In the genomic region with DNA sequence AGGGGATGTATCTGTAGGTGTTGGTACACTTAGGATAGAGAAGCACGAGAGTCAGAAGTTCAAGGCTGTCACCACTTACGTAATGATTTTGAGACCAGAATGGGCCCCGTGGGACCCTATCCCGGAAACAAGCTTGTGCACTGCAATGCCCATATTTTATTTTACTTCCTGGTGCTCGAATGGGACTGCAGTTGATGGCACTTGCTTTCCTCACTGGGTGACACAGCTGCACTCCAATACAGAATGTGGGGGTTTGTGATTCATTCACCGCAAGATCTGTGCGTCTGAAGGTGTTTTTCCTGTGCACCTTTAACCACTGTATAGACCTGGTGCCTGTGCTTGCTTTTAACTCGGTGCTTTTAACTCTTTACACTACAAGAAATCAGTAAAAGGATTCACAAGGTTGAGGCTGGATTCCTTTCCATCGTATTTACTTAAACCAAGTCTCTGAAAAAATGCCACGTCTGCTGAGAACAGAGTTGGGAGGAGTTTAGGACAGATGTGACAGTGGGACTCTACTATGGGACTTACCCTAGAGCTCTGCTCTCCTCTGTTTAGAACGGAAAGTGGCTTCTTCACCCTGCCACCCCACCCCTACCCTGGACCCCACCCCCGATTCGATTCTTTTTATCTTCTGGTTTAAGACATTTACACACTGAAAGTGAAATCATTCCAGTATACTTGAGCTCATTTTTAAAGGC, we compare ENCODE assay signal across 11 mouse cellular contexts.
A peak's percentile ranks its signal among the peaks of the same experiment; 100 is the strongest.
DNase-seq lines count a peak whose midpoint lies in the region; ATAC-seq lines count a peak whose summit lies in the region.
"Had no signal": no experiment of that assay in that cellular context is flagged by ENCODE, and none has a peak within 500 bp of the region (broad histone marks: within the 10 kb centered on the region; RNA-seq: fewer than 3 reads in every experiment).

No protein-coding gene starts in this region.

- H3K4me2 ChIP-seq in heart, embryonic 11.5 days, result no peak overlapping the region
- peak overlapping the region; percentile 36 for H3K4me2 ChIP-seq in liver, embryonic 13.5 days
- no peak overlapping the region for H3K4me2 ChIP-seq in hindbrain, embryonic 13.5 days
- H3K4me2 ChIP-seq: neural tube, embryonic 13.5 days had no signal

- 75% methylated on average over 13 of the region's 13 CpGs for WGBS in heart, embryonic 11.5 days (ENCODE audit: insufficient replicate concordance)
- WGBS in liver, embryonic 13.5 days (ENCODE audit: insufficient replicate concordance), result 47% methylated on average over 13 of the region's 13 CpGs
- WGBS in forebrain, embryonic 10.5 days, result 90% methylated on average over 13 of the region's 13 CpGs
- WGBS in hindbrain, embryonic 13.5 days, result 84% methylated on average over 13 of the region's 13 CpGs

- H3K4me1 ChIP-seq in heart, embryonic 11.5 days (ENCODE audit: control insufficient read depth, insufficient read depth, low read length), result peaks cover 12% of the 10 kb centered on the region; the same call in 1 of the 2 replicates
- H3K4me1 ChIP-seq in liver, embryonic 13.5 days (replicated peaks), result peaks cover 81% of the 10 kb centered on the region
- peaks cover 9% of the 10 kb centered on the region; the same call in 1 of the 2 replicates for H3K4me1 ChIP-seq in forebrain, embryonic 10.5 days
- 0 out of 2 replicates have a peak, but pooled peaks cover 3% of the 10 kb centered on the region for H3K4me1 ChIP-seq in hindbrain, embryonic 13.5 days (replicated peaks)
- H3K4me1 ChIP-seq: neural tube, embryonic 13.5 days had no signal

- H3K4me3 ChIP-seq in heart, embryonic 11.5 days (ENCODE audit: low read depth, low read length), result no peak overlapping the region
- no peak overlapping the region for H3K4me3 ChIP-seq in liver, embryonic 13.5 days (replicated peaks)
- no peak overlapping the region for H3K4me3 ChIP-seq in forebrain, embryonic 10.5 days
- H3K4me3 ChIP-seq in hindbrain, embryonic 13.5 days, result no peak overlapping the region
- H3K4me3 ChIP-seq: heart, adult 2 months; neural tube, embryonic 13.5 days had no signal

- H3K27ac ChIP-seq in heart, embryonic 11.5 days (ENCODE audit: low read depth, low read length), result no peak overlapping the region
- H3K27ac ChIP-seq in liver, embryonic 13.5 days, result peak overlapping the region; percentile 44
- H3K27ac ChIP-seq in forebrain, embryonic 10.5 days, result no peak overlapping the region
- H3K27ac ChIP-seq in hindbrain, embryonic 13.5 days, result no peak overlapping the region
- H3K27ac ChIP-seq: heart, adult 2 months; macrophage; neural tube, embryonic 13.5 days had no signal

- no peaks in the 10 kb centered on the region for H3K36me3 ChIP-seq in heart, embryonic 11.5 days (ENCODE audit: control insufficient read depth, insufficient read depth, low read length)
- H3K36me3 ChIP-seq in liver, embryonic 13.5 days, result no peaks in the 10 kb centered on the region
- H3K36me3 ChIP-seq in splenic B cell, adult 2 months (ENCODE audit: control insufficient read depth, insufficient read depth, low read length, poor library complexity, severe bottlenecking), result peaks cover 10% of the 10 kb centered on the region
- no peaks in the 10 kb centered on the region for H3K36me3 ChIP-seq in forebrain, embryonic 10.5 days (replicated peaks)
- H3K36me3 ChIP-seq in hindbrain, embryonic 13.5 days, result no peaks in the 10 kb centered on the region
- H3K36me3 ChIP-seq: neural tube, embryonic 13.5 days had no signal

- DNase-seq in heart, adult 11 months, result peak; percentile 89
- DNase-seq in liver, embryonic 13.5 days, result no peak
- peak; percentile 90 for DNase-seq in splenic B cell, adult 2 months (ENCODE audit: low read depth, low spot score)
- DNase-seq in forebrain, embryonic 10.5 days (ENCODE audit: extremely low spot score, low spot score), result no peak
- DNase-seq in frontal cortex, postnatal 10 days (ENCODE audit: low spot score in 2 of 2), result no peak

- no peaks in the 10 kb centered on the region for H3K9me3 ChIP-seq in heart, embryonic 11.5 days (replicated peaks; ENCODE audit: control insufficient read depth, low read length)
- H3K9me3 ChIP-seq in liver, embryonic 13.5 days (replicated peaks), result no peaks in the 10 kb centered on the region
- no peaks in the 10 kb centered on the region for H3K9me3 ChIP-seq in forebrain, embryonic 10.5 days
- H3K9me3 ChIP-seq in hindbrain, embryonic 13.5 days, result no peaks in the 10 kb centered on the region
- H3K9me3 ChIP-seq: neural tube, embryonic 13.5 days had no signal

- no peaks in the 10 kb centered on the region for H3K27me3 ChIP-seq in heart, embryonic 11.5 days (ENCODE audit: control insufficient read depth, insufficient read depth, low read length)
- no peaks in the 10 kb centered on the region for H3K27me3 ChIP-seq in liver, embryonic 13.5 days
- H3K27me3 ChIP-seq in splenic B cell, adult 2 months (ENCODE audit: control insufficient read depth, insufficient read depth, low read length, poor library complexity, severe bottlenecking), result no peaks in the 10 kb centered on the region
- no peaks in the 10 kb centered on the region for H3K27me3 ChIP-seq in forebrain, embryonic 10.5 days (ENCODE audit: poor library complexity, severe bottlenecking)
- no peaks in the 10 kb centered on the region for H3K27me3 ChIP-seq in hindbrain, embryonic 13.5 days
- H3K27me3 ChIP-seq: neural tube, embryonic 13.5 days had no signal

- H3K9ac ChIP-seq in heart, embryonic 11.5 days (ENCODE audit: low read depth, low read length), result no peak overlapping the region
- H3K9ac ChIP-seq in liver, embryonic 13.5 days, result peak overlapping the region; percentile 39; the same call in 1 of the 2 replicates
- no peak overlapping the region for H3K9ac ChIP-seq in hindbrain, embryonic 13.5 days
- H3K9ac ChIP-seq: neural tube, embryonic 13.5 days had no signal

- ATAC-seq in heart, embryonic 11.5 days (replicated peaks; ENCODE audit: insufficient number of reproducible peaks, low FRiP score, low TSS enrichment), result no peak
- peak; percentile 69 for ATAC-seq in CD4-positive, CD25-positive, alpha-beta regulatory T cell, adult 4 months
- no peak for ATAC-seq in liver, embryonic 13.5 days (ENCODE audit: low read depth)
- ATAC-seq in hindbrain, embryonic 13.5 days (ENCODE audit: low FRiP score), result no peak

Comparison
In these comparisons a context has a peak if more than half of its experiments do, and no peak if none do; other contexts are left out.
1. DNase-seq: peak in heart, adult 11 months (single experiment) and splenic B cell, adult 2 months (single experiment); none in liver, embryonic 13.5 days (single experiment), forebrain, embryonic 10.5 days (single experiment) and frontal cortex, postnatal 10 days (0 of 2).